Comparison of ENCODE assay signal across 28 mouse cellular contexts in the genomic region with DNA sequence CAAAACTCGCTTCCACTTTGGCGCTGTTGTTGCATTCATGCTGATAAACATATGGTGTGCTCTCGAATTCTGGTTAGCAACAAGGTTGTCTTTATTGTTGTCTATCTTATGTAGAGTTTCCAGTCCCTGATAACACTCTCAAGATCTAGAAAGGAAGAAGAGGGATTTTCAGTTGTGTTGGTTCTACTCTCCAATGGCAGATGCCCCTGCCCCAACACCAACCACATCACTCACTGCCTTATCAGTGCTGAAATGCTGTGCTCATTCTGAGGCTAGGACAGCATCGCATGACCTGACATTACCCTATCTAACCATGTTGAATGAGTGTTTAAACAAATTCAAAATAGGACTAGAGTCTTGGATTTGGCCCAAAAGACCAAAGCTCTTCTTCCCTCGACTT. TPM values are rescaled to one million over a fixed set of nuclear protein-coding genes. Genes with fewer than 3 reads are reported as not detected.
DNase-seq lines count a peak whose midpoint lies in the region; ATAC-seq and TF ChIP-seq lines count a peak whose summit lies in the region.
"Had no signal": no experiment of that assay in that cellular context is flagged by ENCODE, and none has a peak within 500 bp of the region (broad histone marks: within the 10 kb centered on the region; RNA-seq: fewer than 3 reads in every experiment).

No protein-coding gene starts in this region.

- 87% methylated on average over 5 of the region's 5 CpGs for WGBS in midbrain, postnatal 0 days
- WGBS in midbrain, embryonic 13.5 days, result 86% methylated on average over 5 of the region's 5 CpGs
- WGBS in lung, postnatal 0 days, result 68% methylated on average over 5 of the region's 5 CpGs
- WGBS in limb, embryonic 10.5 days, result 88% methylated on average over 5 of the region's 5 CpGs

- no peak for TF ChIP-seq EP300 in lung, postnatal 0 days (IDR thresholded peaks at IDR 0.05)

- no peaks in the 10 kb centered on the region for H3K27me3 ChIP-seq in midbrain, postnatal 0 days (ENCODE audit: insufficient read depth, low read length)
- no peaks in the 10 kb centered on the region for H3K27me3 ChIP-seq in midbrain, embryonic 13.5 days
- H3K27me3 ChIP-seq in lung, postnatal 0 days (replicated peaks; ENCODE audit: insufficient read depth, low read length), result no peaks in the 10 kb centered on the region
- no peaks in the 10 kb centered on the region for H3K27me3 ChIP-seq in limb, embryonic 10.5 days (ENCODE audit: low read depth, poor library complexity, severe bottlenecking)
- H3K27me3 ChIP-seq: embryonic facial prominence, embryonic 13.5 days; embryonic facial prominence, embryonic 15.5 days; forebrain, embryonic 12.5 days; Patski had no signal

- no peak overlapping the region for H3K9ac ChIP-seq in midbrain, postnatal 0 days (replicated peaks; ENCODE audit: low read length, poor library complexity, severe bottlenecking)
- H3K9ac ChIP-seq in midbrain, embryonic 13.5 days (replicated peaks), result no peak overlapping the region
- no peak overlapping the region for H3K9ac ChIP-seq in lung, postnatal 0 days (replicated peaks; ENCODE audit: low read depth)
- H3K9ac ChIP-seq: embryonic facial prominence, embryonic 13.5 days; embryonic facial prominence, embryonic 15.5 days; forebrain, embryonic 12.5 days had no signal

- H3K4me3 ChIP-seq in midbrain, postnatal 0 days (ENCODE audit: low read depth, low read length), result no peak overlapping the region
- no peak overlapping the region for H3K4me3 ChIP-seq in midbrain, embryonic 13.5 days (replicated peaks)
- no peak overlapping the region for H3K4me3 ChIP-seq in lung, postnatal 0 days (ENCODE audit: low read depth, low read length)
- H3K4me3 ChIP-seq in limb, embryonic 10.5 days, result no peak overlapping the region
- H3K4me3 ChIP-seq: embryonic facial prominence, embryonic 13.5 days; embryonic facial prominence, embryonic 15.5 days; erythroblast, embryonic 14.5 days; forebrain, embryonic 10.5 days; forebrain, embryonic 12.5 days had no signal

- peak; percentile 49; the same call in 1 of the 2 replicates for ATAC-seq in midbrain, postnatal 0 days (ENCODE audit: low FRiP score)
- no peak for ATAC-seq in midbrain, embryonic 13.5 days
- 0 out of 2 replicates have a peak, but pooled peaks have one; percentile 36 for ATAC-seq in common myeloid progenitor, adult 5-6 weeks (replicated peaks; ENCODE audit: low read depth, poor library complexity, severe bottlenecking)
- ATAC-seq in megakaryocyte-erythroid progenitor cell, adult 5-6 weeks (replicated peaks; ENCODE audit: low FRiP score, low TSS enrichment, poor library complexity, severe bottlenecking), result peak; percentile 92
- ATAC-seq in lung, postnatal 0 days, result no peak
- ATAC-seq: activated CD4-positive, CD25-positive, alpha-beta regulatory T cell, adult 4 months; Patski had no signal

- no peaks in the 10 kb centered on the region for H3K4me1 ChIP-seq in midbrain, postnatal 0 days (ENCODE audit: insufficient read depth, low read length)
- H3K4me1 ChIP-seq in midbrain, embryonic 13.5 days (replicated peaks), result no peaks in the 10 kb centered on the region
- no peaks in the 10 kb centered on the region for H3K4me1 ChIP-seq in lung, postnatal 0 days (ENCODE audit: insufficient read depth, low read depth, low read length)
- no peaks in the 10 kb centered on the region for H3K4me1 ChIP-seq in limb, embryonic 10.5 days
- H3K4me1 ChIP-seq: embryonic facial prominence, embryonic 13.5 days; embryonic facial prominence, embryonic 15.5 days; forebrain, embryonic 10.5 days; forebrain, embryonic 12.5 days had no signal

- 0 out of 2 replicates have a peak, but pooled peaks cover 5% of the 10 kb centered on the region for H3K36me3 ChIP-seq in midbrain, postnatal 0 days (ENCODE audit: insufficient read depth, low read length)
- H3K36me3 ChIP-seq in midbrain, embryonic 13.5 days, result peaks cover 8% of the 10 kb centered on the region
- H3K36me3 ChIP-seq in lung, postnatal 0 days (ENCODE audit: insufficient read depth, low read length), result no peaks in the 10 kb centered on the region
- H3K36me3 ChIP-seq in limb, embryonic 10.5 days, result peaks cover 10% of the 10 kb centered on the region

- no peak overlapping the region for H3K4me2 ChIP-seq in midbrain, postnatal 0 days (ENCODE audit: low read depth, low read length, poor library complexity, severe bottlenecking)
- no peak overlapping the region for H3K4me2 ChIP-seq in midbrain, embryonic 13.5 days (replicated peaks)
- H3K4me2 ChIP-seq in lung, postnatal 0 days (replicated peaks; ENCODE audit: low read depth, low read length), result no peak overlapping the region
- H3K4me2 ChIP-seq: embryonic facial prominence, embryonic 13.5 days; embryonic facial prominence, embryonic 15.5 days; forebrain, embryonic 12.5 days had no signal

- no peaks in the 10 kb centered on the region for H3K9me3 ChIP-seq in midbrain, postnatal 0 days (ENCODE audit: low read length)
- H3K9me3 ChIP-seq in midbrain, embryonic 13.5 days, result no peaks in the 10 kb centered on the region
- no peaks in the 10 kb centered on the region for H3K9me3 ChIP-seq in lung, postnatal 0 days (ENCODE audit: low read length)
- no peaks in the 10 kb centered on the region for H3K9me3 ChIP-seq in limb, embryonic 10.5 days (replicated peaks)
- H3K9me3 ChIP-seq: embryonic facial prominence, embryonic 13.5 days; embryonic facial prominence, embryonic 15.5 days; forebrain, embryonic 10.5 days; forebrain, embryonic 12.5 days had no signal

- no peak overlapping the region for H3K27ac ChIP-seq in midbrain, postnatal 0 days (ENCODE audit: low read depth, low read length)
- H3K27ac ChIP-seq in midbrain, embryonic 13.5 days, result no peak overlapping the region
- no peak overlapping the region for H3K27ac ChIP-seq in lung, postnatal 0 days (ENCODE audit: low read length)
- no peak overlapping the region for H3K27ac ChIP-seq in limb, embryonic 10.5 days
- H3K27ac ChIP-seq: embryonic facial prominence, embryonic 13.5 days; embryonic facial prominence, embryonic 15.5 days; forebrain, embryonic 10.5 days; forebrain, embryonic 12.5 days had no signal

- no peak for DNase-seq in midbrain, postnatal 0 days (ENCODE audit: low spot score)
- DNase-seq in lung, postnatal 0 days (ENCODE audit: low spot score), result no peak
- DNase-seq in limb, embryonic 10.5 days (ENCODE audit: low spot score), result no peak
- DNase-seq: adrenal gland, adult 8-10 months; adrenal gland, postnatal 14 days; adrenal gland, postnatal 36 days; cerebellum, adult 11-12 months; cerebellum, adult 2 months; cerebellum, adult 9-10 months; cerebellum, postnatal 10 days; cerebellum, postnatal 25 days; embryo, embryonic 11 days had no signal

- no peak for TF ChIP-seq CTCF in midbrain, postnatal 0 days (IDR thresholded peaks at IDR 0.05)
- TF ChIP-seq CTCF in lung, postnatal 0 days (IDR thresholded peaks at IDR 0.05), result no peak

RNA-seq across cellular contexts. Expression of a gene that starts 14.2 kb away (rescaled TPM):
- total RNA-seq in midbrain, postnatal 0 days (2014; rRNA removed), result 15.5 and 18.4 TPM in 2 replicates
- 18.1 TPM in 2 replicates for polyA plus RNA-seq in midbrain, postnatal 0 days (2015; fragmentation: Nextera tagmentation; extraction: Ambion mirVana)
- polyA plus RNA-seq in midbrain, embryonic 13.5 days (2015; fragmentation: Nextera tagmentation; extraction: Ambion mirVana), result 31.9 and 33.9 TPM in 2 replicates
- 24.9 and 29.6 TPM in 2 replicates for total RNA-seq in common myeloid progenitor, adult 5-6 weeks (2017)
- total RNA-seq in megakaryocyte-erythroid progenitor cell, adult 5-6 weeks (2014; fragmentation: Nextera tagmentation), result 31.5 and 46.9 TPM in 2 replicates
- 23.1 and 23.4 TPM in 2 replicates for total RNA-seq in megakaryocyte-erythroid progenitor cell, adult 5-6 weeks (2017)
- polyA plus RNA-seq in lung, postnatal 0 days (2015; fragmentation: Nextera tagmentation; extraction: Ambion mirVana), result 16.1 and 16.8 TPM in 2 replicates
- polyA plus RNA-seq in limb, embryonic 10.5 days (2016; fragmentation: Nextera tagmentation; extraction: Ambion mirVana), result 53.5 and 53.8 TPM in 2 replicates

RNA-seq across cellular contexts. Expression of a gene that starts 14.3 kb away (rescaled TPM):
- 6.1 and 9.5 TPM in 2 replicates for total RNA-seq in midbrain, postnatal 0 days (2014; rRNA removed)
- polyA plus RNA-seq in midbrain, postnatal 0 days (2015; fragmentation: Nextera tagmentation; extraction: Ambion mirVana), result 44.2 and 52.7 TPM in 2 replicates
- polyA plus RNA-seq in midbrain, embryonic 13.5 days (2015; fragmentation: Nextera tagmentation; extraction: Ambion mirVana), result 70.1 and 93.9 TPM in 2 replicates
- 49.1 and 67.5 TPM in 2 replicates for total RNA-seq in common myeloid progenitor, adult 5-6 weeks (2017)
- total RNA-seq in megakaryocyte-erythroid progenitor cell, adult 5-6 weeks (2014; fragmentation: Nextera tagmentation), result 63.7 and 68.4 TPM in 2 replicates
- total RNA-seq in megakaryocyte-erythroid progenitor cell, adult 5-6 weeks (2017), result 64.8 and 73.8 TPM in 2 replicates
- polyA plus RNA-seq in lung, postnatal 0 days (2015; fragmentation: Nextera tagmentation; extraction: Ambion mirVana), result 52.3 and 64.6 TPM in 2 replicates
- polyA plus RNA-seq in limb, embryonic 10.5 days (2016; fragmentation: Nextera tagmentation; extraction: Ambion mirVana), result 144 and 151 TPM in 2 replicates

RNA-seq across cellular contexts. Expression of a gene that starts 29.7 kb away (rescaled TPM):
- total RNA-seq in midbrain, postnatal 0 days (2014; rRNA removed), result 3.9 and 6.8 TPM in 2 replicates
- polyA plus RNA-seq in midbrain, postnatal 0 days (2015; fragmentation: Nextera tagmentation; extraction: Ambion mirVana), result 11.6 and 15.5 TPM in 2 replicates
- 9.8 and 10.5 TPM in 2 replicates for polyA plus RNA-seq in midbrain, embryonic 13.5 days (2015; fragmentation: Nextera tagmentation; extraction: Ambion mirVana)
- total RNA-seq in common myeloid progenitor, adult 5-6 weeks (2017), result 54.0 and 58.3 TPM in 2 replicates
- total RNA-seq in megakaryocyte-erythroid progenitor cell, adult 5-6 weeks (2014; fragmentation: Nextera tagmentation), result 39.6 and 43.5 TPM in 2 replicates
- total RNA-seq in megakaryocyte-erythroid progenitor cell, adult 5-6 weeks (2017), result 70.9 and 82.4 TPM in 2 replicates
- 10.0 and 11.8 TPM in 2 replicates for polyA plus RNA-seq in lung, postnatal 0 days (2015; fragmentation: Nextera tagmentation; extraction: Ambion mirVana)
- polyA plus RNA-seq in limb, embryonic 10.5 days (2016; fragmentation: Nextera tagmentation; extraction: Ambion mirVana), result 13.0 and 13.2 TPM in 2 replicates

RNA-seq across cellular contexts. Expression of a gene that starts 58.4 kb away (rescaled TPM):
- not detected in 2 replicates for total RNA-seq in midbrain, postnatal 0 days (2014; rRNA removed)
- polyA plus RNA-seq in midbrain, postnatal 0 days (2015; fragmentation: Nextera tagmentation; extraction: Ambion mirVana), result not detected in 2 replicates
- polyA plus RNA-seq in midbrain, embryonic 13.5 days (2015; fragmentation: Nextera tagmentation; extraction: Ambion mirVana), result not detected in 2 replicates
- total RNA-seq in common myeloid progenitor, adult 5-6 weeks (2017), result not detected in 2 replicates
- total RNA-seq in megakaryocyte-erythroid progenitor cell, adult 5-6 weeks (2014; fragmentation: Nextera tagmentation), result not detected in 2 replicates
- not detected in 2 replicates for total RNA-seq in megakaryocyte-erythroid progenitor cell, adult 5-6 weeks (2017)
- not detected in 2 replicates for polyA plus RNA-seq in lung, postnatal 0 days (2015; fragmentation: Nextera tagmentation; extraction: Ambion mirVana)
- 0.13 TPM in 1 of 2 replicates, not detected in the other for polyA plus RNA-seq in limb, embryonic 10.5 days (2016; fragmentation: Nextera tagmentation; extraction: Ambion mirVana)
- total RNA-seq: adrenal gland, adult 18-20 months; adrenal gland, adult 8-10 months; adrenal gland, postnatal 14 days; adrenal gland, postnatal 36 days; ES-E14 had no signal
- polyA plus RNA-seq: activated CD4-positive, CD25-positive, alpha-beta regulatory T cell, adult 4 months; C2C12; cerebellum, adult 2 months; embryonic facial prominence, embryonic 11.5 days; embryonic facial prominence, embryonic 13.5 days; embryonic facial prominence, embryonic 15.5 days; erythroblast, embryonic 14.5 days; forebrain, embryonic 10.5 days; forebrain, embryonic 12.5 days; forebrain, embryonic 14.5 days; forebrain, embryonic 16.5 days; Patski had no signal

Comparison
In these comparisons a context has a peak if more than half of its experiments do, and no peak if none do; other contexts are left out.
1. ATAC-seq: peak in midbrain, postnatal 0 days (single experiment), common myeloid progenitor, adult 5-6 weeks (single experiment) and megakaryocyte-erythroid progenitor cell, adult 5-6 weeks (single experiment); none in midbrain, embryonic 13.5 days (single experiment) and lung, postnatal 0 days (single experiment).